Mouse (Mus musculus): ENCODE results near the gene C130074G19Rik.

C130074G19Rik gene

DNA sequence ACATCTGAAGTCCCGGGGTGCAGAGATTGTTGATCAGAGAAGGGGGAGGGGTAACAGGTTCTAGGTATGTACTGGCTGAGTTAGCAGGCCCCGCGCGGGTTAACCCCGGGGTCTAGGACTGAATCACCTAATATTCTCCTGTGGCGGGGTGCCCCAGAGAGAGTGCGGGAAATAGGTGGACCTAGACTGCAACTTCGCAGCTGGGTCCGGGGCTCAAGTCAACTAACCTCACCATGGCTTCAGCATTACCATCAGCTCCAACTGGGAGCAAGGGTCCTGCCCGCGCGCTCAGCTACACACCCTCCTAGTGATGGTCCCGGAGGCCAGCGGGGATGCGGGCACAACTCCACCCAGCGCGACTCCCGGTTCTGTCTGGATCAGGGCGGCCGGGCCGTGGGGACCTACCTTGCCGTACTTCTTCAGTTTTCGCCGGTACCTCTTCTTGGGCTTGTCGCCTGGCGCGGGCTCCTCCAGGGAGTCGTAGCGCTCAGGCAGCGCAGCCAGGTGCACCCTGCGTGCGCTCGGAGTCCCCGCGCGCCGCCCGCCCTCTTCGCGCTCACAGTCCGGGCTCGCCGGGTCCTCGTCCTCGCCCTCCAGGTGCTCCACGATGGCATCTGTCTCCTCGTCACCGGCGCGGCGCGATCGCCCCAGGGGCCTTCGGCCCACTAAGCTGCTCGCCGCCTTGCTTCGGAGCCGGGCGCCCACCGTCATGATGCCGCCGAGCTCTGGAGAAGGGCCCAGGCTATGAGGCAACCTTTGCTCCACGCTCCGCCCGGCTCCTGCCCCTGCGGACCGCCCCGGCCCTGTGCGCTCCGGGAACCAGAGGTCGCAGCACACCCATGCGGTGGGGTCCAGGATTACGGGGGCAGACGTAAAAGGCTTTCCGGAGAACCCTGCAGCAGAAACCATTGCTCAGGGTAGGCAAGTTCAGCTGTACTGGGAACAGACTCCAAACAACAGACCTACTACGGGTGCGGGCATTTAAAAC, at the start of gene C130074G19Rik:
TSS of gene C130074G19Rik (minus strand) at position 938 of the 988 bp plus-strand sequence.
- peak in 1 of 2 experiments; percentile 25 for DNase-seq (ENCODE audit: low spot score in 2 of 2)

DNA sequence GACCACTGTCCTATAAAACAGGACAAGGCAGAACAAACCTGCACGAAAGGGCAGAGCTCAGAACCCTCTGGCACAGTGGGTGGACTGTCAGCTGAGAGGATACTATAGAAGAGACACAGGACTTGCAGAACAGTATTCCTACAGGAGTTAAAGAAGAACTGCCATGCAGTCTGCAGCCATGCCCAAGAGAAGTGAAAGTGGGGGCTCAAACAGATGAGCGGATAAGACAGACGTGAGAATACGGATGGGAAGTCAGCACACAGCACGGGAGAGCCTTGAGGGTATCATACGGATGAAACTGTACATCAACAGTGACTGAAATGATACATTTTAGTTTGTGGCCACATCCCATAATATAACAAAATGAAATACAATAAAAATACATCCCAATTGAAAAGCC, 48.1 kb upstream of the C130074G19Rik start:
- no peak for DNase-seq (ENCODE audit: low spot score in 2 of 2)

DNA sequence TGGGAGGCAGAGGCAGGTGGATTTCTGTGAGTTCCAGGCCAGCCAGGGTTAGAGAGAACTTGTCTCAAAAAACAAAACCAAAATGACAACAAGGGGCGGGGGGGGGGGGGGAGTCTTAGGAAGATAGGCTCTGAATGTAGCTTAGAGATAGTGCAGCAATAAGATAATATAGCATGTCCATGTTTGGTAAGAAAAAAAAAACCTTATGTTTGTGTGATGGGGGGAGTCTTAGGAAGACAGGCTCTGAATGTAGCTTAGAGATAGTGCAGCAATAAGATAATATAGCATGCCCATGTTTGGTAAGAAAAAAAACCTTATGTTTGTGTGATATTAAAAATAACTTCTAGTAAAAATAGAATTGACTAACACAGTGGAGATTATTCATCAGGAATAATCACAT, 45.4 kb upstream of the C130074G19Rik start:
- no peak for DNase-seq (ENCODE audit: low spot score in 2 of 2)

DNA sequence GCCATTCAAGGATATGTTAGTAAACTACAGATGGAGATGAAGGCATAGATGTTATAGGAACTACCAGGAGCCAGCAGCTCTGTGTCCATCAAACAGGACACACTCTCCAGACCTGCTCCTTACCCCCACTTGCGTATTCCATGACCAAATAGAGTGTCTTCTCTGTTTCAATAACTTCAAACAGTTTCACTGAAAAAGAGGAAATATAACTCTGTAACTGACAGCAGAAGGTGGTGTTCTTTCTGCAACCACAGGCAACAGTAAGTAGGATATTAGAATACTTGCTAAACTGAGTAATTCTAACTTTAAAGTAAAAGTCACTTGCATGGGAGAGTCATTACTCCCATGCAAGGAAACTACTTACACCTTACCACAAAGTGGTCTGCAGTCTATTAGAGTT, 44.9 kb upstream of the C130074G19Rik start:
- no peak for DNase-seq (ENCODE audit: low spot score in 2 of 2)

DNA sequence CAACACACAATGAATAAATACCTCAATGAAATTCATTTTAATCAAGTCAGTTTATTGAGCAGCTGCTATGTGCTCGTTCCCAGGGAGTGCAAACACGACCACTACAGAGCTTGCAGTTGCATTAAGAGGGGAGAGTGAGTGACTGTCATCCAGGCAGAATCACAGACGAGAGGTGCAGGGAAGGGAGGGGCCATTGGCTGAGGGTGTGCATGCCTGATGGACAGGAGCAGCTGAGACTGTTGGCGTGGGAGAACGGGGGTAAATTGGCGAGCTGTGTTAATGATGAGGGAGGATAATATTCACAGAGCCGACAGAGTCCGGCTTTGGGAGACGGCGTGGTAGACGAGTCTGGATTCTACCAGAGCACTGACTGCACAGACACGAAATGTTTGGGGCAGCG, 39.8 kb upstream of the C130074G19Rik start:
- DNase-seq (ENCODE audit: low spot score in 2 of 2) = no peak

DNA sequence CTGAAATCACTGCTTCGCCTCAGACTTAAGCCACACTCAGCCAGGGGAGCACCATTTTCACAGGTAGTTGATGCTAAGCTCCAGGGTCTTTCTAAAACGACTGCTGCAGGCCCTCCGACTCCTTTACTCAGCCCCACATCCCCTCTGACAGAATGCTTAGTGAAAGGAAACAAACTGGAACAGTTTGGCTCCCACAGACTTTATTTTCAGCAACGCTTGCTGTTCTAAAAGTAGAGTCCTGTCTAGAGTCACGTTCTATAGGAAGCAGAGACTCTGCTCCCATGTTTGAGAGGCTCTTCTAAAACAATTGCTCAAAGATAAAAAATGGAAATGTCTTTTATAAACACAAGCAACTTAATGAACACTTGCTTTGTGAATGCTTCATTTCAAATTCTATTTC, 37.0 kb upstream of the C130074G19Rik start:
- DNase-seq (ENCODE audit: low spot score in 2 of 2) = no peak

DNA sequence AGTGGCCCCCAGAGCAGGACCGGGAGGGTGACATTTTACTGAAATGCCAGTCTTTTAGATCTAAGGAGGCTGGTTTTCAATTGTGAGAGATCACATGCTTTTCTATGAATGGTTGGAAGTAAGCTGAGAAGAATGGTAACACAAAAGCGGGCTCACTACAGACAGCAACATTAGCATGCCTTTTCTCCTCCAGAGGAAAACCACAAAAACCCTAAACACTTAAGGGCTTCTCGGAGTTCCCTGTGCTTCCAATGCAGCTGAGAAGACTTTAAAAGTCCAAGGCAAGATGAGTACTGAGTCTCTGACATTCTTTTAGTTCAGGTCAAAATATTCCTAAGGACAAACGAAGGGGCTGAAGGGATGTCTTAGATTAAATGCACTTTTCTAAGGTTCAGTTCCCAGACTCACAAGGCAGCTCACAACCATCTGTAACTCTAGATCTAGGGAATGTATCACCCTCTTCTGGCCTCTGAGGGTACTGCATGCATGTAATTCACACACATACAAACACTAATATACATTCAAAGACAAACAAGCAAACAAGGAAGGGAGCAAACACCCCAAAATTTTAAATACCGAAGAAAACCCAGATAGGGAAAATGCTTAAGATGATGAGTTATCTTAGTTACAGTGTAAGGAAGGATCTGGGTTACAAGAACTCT, 35.3 kb upstream of the C130074G19Rik start:
- DNase-seq (ENCODE audit: low spot score in 2 of 2) = no peak

DNA sequence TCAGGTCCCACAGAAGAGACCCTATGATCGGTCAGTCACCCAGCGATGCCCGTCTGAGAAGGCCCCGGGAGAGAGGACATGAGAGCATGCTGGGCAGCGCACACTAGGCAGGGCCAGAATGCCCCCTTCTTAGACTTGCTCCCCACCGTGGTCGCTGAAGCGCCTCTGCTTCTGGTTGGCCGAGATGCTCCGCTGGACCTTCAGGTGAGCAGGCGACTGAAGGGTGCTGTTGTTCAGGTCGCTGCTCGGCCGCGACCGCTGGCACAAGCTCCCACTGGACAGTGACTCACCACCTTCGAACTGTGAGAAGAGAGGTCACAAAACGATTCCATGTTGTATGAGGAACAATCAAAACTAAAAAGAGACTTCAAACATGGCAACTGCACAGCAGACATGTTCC, 29.3 kb upstream of the C130074G19Rik start:
- no peak for DNase-seq (ENCODE audit: low spot score in 2 of 2)

DNA sequence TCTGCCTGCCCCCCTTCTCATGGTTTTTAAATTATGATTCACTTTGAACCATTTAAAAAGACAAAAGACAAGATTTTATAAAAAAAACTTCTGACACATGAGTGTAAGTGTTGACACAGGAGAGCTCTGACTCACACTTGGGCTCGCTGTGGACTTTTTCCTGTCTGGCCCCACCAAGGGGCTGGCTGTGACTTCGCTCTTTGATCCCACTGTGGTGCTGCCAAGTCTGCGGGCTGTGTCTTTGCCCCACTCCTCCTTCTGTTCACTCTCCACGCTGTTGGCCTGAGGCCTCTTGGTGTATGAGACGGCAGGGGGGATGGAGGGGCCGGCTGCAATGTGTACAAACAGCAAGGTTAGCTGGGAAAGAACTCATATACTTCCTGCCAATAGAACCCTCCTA, 28.8 kb upstream of the C130074G19Rik start:
- no peak for DNase-seq (ENCODE audit: low spot score in 2 of 2)

DNA sequence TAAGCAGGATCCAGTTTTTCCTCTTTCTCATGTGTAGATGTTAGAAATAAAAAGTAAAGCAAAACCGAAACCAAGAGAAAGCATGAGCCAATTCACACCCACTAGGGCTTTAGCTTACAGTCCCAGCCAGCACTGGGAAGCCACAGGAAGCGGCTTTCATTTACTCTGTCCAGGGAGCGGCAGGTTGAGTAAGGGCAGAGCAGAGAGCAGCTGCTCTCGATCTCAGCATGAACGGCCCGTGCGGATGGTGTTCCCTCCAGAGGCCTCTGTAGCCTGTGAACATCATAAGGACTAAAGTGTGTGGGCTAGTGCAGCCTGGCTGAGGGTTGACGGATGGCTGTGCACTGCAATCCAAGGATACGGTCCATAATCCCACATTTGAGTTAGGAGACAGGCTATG, 25.5 kb upstream of the C130074G19Rik start:
- DNase-seq (ENCODE audit: low spot score in 2 of 2) = no peak

DNA sequence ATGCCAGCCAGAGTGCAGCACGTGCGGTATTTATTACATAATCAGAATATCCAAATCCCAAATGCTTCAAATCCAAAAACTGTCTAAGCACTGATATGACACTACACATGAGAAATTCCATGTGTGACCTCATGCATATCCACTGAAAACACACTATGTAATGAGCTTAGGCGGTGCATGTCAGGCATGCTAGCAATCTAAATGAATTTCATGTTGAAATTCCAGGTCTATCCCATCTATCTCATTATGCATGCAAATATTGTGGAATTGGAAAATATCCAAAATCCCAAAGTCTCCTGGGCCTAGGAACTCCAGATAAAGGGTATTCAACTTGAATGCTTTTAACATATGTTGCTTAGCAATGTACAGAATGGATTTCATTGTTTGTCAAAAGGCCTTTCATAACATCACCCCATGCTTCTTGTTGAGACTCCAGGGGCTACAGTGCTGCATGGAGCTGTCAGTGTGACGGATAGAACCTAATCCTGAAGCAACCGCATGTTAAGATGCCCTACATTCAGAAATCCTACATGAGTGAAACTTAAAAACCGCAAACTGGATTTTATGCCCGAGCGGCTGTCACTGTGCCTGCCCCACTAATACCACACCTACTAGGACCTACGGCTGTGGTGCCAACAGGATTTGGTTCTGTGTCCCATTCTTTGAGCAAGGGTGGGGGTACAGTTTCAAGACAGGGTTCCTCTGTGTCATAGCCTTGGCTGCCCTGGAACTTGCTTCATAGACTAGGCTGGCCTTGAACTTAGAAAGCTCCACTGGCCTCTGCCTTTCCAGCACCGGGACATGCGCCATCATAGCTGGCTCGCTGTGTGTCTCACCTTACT, 23.1 kb upstream of the C130074G19Rik start:
- DNase-seq (ENCODE audit: low spot score in 2 of 2) = no peak

DNA sequence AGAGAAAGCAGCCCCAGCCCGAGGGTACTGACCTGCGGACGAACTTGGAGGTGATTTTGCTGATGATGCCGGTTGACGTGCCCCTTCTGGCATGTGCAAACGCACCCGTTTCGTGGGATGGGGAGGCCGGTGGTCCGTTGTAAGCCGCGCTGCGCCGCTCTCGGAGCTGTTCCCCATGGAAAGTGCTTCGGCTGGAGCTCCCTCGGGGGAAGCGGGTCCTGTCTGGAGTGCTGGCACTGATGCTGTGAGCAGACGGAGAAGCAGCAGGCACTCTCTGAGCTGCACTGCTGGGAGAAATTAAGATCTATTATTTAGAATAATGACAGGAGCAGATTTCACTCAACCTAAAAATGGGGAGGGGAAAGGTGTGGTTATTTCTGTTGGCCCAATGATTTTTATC, 22.4 kb upstream of the C130074G19Rik start:
- no peak for DNase-seq (ENCODE audit: low spot score in 2 of 2)

DNA sequence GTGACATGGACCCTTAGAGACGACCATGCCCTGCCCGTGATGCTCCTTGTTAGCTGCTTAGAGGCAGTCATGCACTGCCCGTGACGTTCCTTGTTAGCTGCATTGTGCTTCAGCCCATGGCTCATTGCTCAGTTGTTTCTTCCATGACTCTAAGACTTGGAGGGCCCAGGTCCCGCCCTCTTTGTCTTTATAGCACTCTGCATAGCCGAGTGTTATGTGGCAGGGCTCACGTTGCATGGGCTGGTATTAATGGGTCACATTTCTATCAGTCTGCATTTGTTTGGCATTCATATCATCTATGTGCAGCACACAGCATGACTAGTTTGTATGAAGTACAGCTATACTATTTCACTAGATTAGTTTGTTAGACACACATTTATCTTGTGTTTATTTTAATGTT, 20.7 kb upstream of the C130074G19Rik start:
- DNase-seq (ENCODE audit: low spot score in 2 of 2) = no peak

DNA sequence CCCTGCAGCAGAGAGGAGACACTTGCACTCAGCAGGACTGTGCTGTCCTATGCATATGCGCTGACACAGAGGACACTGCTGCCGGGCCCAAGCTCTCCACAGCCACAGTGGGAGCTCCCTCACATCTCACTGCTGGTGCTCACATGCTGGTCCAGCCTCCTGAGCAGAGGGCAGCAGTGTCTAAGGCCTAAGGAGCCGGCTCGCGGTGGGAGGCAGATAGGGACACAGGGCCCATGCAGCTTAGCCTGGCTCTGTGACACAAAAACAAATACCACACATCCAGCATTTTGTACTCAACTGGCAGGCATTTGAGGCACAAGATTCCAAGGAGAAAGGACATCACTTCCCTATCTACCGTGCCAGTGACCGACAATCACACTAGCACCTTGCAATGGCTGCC, 19.9 kb upstream of the C130074G19Rik start:
- DNase-seq (ENCODE audit: low spot score in 2 of 2) = no peak

DNA sequence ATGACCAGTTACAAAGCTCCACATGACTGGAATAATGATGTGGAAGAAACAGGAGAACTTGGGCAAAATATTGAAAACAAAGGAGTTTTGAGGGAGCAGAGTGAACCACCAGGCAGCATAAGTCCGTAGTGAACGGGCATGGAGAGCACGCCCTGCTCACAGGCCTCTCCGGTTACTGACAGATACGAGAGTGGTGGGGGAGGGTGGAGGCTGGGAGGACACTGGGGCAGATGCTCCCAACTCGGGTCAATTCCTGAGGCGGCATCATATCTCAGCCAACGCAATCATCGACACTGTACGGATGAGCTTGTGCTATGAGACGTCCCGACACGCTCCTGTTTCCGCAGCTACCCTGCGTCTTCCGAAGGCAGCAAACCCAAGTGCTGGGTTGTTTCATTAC, 14.3 kb upstream of the C130074G19Rik start:
- DNase-seq (ENCODE audit: low spot score in 2 of 2) = no peak

DNA sequence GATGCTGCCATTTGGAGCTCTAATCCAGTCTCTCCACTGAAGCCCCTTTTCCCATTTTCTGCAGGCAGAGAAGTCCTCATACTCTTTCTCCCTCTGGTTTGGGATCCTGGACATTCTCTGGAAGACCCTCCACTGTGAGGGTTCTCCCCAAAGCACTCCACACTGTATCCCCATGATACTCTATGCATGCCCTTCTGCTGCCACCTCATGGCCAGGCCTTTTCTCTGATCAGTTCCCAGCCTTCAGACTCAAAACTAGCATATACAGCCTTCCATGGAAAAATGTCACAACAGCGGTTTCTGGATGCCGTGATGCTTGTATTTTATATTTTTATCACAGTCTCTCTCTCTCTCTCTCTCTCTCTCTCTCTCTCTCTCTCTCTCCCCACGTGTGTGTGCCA, 9.0 kb upstream of the C130074G19Rik start:
- DNase-seq (ENCODE audit: low spot score in 2 of 2) = no peak

DNA sequence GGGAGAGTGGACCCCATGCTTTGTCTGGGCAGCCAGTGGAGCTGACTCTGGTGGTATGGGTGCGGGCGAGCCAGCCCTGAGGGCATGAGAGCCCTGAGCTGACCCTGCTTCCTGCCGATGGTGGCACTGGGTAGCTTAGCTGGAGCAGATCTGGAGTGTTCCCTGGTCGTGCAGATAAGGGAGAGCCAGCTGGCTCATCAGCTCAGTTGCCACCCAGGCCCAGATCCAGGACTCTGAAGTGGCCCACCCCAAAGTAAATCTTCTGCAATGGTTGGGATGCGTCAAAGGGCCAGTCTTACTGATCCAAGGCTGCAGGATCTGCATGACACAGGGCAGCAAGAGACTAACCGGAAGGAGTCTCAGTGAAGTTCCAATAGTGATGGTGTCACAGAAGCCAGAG, 6.4 kb upstream of the C130074G19Rik start:
- no peak for DNase-seq (ENCODE audit: low spot score in 2 of 2)

DNA sequence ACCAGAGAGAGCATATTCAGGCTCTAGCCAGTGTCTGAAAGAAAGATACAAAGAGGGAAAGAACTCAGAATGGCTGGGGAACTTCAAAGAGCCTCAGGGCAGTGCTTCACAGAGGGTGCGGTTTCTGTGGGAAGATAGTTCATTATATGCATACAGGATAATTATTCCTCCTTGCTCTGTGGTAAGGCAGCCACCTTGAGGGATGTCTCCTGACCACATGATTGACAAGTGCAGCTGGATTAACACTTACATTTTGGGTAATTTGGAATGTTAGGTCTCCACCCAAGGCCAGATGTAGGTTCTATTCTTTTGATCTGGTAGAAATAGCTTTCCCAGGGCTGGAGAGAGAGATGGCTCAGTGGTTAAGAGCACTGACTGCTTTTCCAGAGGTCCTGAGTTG, 3.1 kb upstream of the C130074G19Rik start:
- no peak for DNase-seq (ENCODE audit: low spot score in 2 of 2)

DNA sequence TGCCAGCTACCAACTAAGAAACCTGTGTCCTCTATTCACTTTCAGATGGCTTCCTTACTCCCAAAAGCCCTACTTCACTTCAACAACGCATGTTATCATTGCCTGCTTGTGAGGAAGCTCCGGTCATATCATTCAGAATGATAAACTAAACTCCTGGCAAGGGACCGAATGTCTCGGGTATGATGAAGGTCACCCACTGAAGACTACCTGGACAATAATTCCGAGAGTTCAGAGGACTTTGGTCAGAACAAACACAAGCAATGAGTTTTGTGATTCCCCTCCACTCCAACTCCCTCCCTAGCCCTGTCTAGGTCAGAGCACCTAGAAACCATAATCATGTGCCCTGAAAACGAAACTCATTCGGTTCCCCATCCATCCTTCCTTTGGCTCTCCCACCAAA, 1.2 kb downstream of the C130074G19Rik start:
- no peak for DNase-seq (ENCODE audit: low spot score in 2 of 2)

DNA sequence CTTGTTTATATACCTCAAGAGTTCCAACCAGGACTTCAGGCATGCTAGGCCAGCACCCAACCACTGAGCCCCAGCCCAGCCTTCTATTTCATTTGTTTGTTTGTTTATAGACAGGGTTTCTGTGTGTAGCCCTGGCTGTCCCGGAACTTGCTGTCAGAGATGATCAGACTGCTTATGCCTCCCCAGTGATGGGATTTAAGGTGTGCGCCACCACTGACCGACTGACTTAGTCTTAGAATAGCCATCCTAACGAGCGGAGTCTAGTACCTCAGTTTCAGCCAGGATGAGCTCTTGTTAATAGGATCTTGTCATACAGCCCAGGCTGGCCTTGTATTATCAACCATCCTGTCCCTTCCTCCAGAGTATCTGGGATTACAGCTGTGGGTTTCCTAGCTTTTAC, 1.8 kb downstream of the C130074G19Rik start:
- DNase-seq (ENCODE audit: low spot score in 2 of 2) = no peak

DNA sequence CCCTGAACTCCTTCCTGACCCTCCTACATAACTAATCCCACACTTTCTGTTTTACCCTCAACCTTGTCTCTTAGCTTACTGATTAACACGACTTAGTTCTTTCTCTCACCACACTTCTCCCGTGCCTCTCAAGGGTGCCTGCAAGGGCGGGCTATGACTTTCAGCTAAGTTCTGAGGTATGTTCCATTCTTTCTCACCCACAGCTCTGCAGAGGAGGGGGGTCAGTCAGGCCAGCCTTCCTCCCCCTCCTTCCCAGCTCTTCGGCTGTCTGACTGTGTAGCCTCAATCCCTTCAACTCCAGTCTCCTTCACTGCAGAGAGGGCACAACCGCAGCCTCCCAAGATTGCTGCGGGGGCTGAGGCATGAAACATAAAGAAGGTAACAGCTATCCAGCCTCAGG, 4.2 kb downstream of the C130074G19Rik start:
- DNase-seq (ENCODE audit: low spot score in 2 of 2) = no peak

DNA sequence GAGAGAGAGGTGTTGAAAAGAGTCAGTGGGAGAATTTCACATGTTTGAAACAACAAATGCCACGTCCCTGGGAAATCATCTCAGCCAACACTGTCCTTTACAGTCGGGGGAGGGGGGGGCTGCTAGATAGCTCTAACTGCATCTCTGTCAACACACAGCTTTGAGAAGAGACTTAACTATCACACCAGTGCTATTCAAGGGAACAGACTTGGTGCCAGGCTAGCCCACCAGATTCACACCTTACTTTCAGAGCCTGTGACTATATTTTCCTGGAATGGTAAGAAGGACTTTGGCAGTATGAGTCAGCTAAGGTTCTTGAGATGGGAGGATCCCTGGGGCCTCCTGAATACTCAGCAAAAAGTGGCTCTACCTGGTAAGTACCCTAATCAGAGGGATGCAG, 5.7 kb downstream of the C130074G19Rik start:
- DNase-seq (ENCODE audit: low spot score in 2 of 2) = no peak
